Mouse (Mus musculus): ENCODE results near the gene Bmpr1b. TPM values are rescaled to one million over a fixed set of nuclear protein-coding genes. Genes with fewer than 3 reads are reported as not detected.

The Bmpr1b gene
- polyA plus RNA-seq, 1 experiment from 2014 or later, result 4.2 TPM

DNA sequence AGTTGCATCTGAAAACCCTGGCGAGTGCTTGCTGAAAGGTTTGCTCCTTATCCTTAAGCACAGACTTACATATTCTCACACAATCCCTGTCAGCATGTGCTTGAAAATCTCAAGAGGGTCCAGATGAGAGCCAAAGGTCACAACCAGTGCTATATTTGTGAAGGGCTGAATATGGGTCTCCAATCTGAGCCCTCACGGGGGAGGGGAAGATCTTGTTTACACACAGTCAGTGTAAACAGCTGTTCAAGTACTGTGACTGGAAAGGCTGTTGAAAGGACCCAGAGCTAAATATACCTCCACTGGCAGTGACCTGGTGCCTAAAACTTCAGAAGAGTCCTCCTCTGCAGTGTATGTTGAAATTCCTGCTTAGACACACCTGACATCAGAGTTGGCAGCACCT lies 43.7 kb downstream of the Bmpr1b start:
- no peak overlapping the region for H3K9ac ChIP-seq (replicated peaks; ENCODE audit: low read length)
- H3K4me2 ChIP-seq (ENCODE audit: low read length), result no peak overlapping the region
- DNase-seq (no peak), ATAC-seq (ENCODE audit: low FRiP score, low TSS enrichment) (no peak)
- WGBS, result 78% methylated on average over 2 of the region's 2 CpGs
- H3K27me3 ChIP-seq (ENCODE audit: control insufficient read depth, insufficient read depth, low read length), result no peaks in the 10 kb centered on the region
- H3K36me3 ChIP-seq (ENCODE audit: control insufficient read depth, insufficient read depth, low read length), result no peaks in the 10 kb centered on the region
- no peaks in the 10 kb centered on the region for H3K9me3 ChIP-seq (ENCODE audit: control insufficient read depth, low read length)
- H3K4me3 ChIP-seq (replicated peaks; ENCODE audit: low read depth, low read length), result no peak overlapping the region
- no peak overlapping the region for H3K27ac ChIP-seq (replicated peaks; ENCODE audit: low read depth, low read length)
- H3K4me1 ChIP-seq (ENCODE audit: control insufficient read depth, insufficient read depth, low read length), result no peaks in the 10 kb centered on the region

DNA sequence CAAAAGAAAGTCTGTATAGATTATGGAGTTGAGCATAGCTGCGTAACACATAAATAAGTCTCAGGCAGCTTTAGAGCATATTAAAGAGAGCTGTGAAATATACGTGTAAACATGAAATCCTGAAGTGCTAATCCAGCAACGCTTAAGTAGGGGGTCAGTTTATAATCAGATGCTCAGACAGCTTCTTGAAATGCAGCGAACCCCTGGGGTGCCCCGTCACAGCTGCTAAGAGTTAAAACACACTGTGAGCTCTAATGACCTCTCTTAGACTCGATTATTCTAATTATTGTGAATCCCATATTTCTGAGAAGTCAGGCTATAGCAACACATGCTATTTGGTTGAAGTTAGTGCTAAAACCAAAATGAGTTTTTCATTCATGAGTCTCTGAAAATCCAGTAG lies 45.0 kb downstream of the Bmpr1b start:
- DNase-seq, result peak; percentile 4
- H3K27me3 ChIP-seq (ENCODE audit: control insufficient read depth, insufficient read depth, low read length), result no peaks in the 10 kb centered on the region
- H3K27ac ChIP-seq (replicated peaks; ENCODE audit: low read depth, low read length), result no peak overlapping the region
- H3K9me3 ChIP-seq (ENCODE audit: control insufficient read depth, low read length), result no peaks in the 10 kb centered on the region
- H3K4me1 ChIP-seq (ENCODE audit: control insufficient read depth, insufficient read depth, low read length), result no peaks in the 10 kb centered on the region
- no peak overlapping the region for H3K9ac ChIP-seq (replicated peaks; ENCODE audit: low read length)
- WGBS, result 39% methylated on average over 6 of the region's 6 CpGs
- no peak overlapping the region for H3K4me2 ChIP-seq (ENCODE audit: low read length)
- no peaks in the 10 kb centered on the region for H3K36me3 ChIP-seq (ENCODE audit: control insufficient read depth, insufficient read depth, low read length)
- H3K4me3 ChIP-seq (replicated peaks; ENCODE audit: low read depth, low read length), result no peak overlapping the region
- no peak for ATAC-seq (ENCODE audit: low FRiP score, low TSS enrichment)

DNA sequence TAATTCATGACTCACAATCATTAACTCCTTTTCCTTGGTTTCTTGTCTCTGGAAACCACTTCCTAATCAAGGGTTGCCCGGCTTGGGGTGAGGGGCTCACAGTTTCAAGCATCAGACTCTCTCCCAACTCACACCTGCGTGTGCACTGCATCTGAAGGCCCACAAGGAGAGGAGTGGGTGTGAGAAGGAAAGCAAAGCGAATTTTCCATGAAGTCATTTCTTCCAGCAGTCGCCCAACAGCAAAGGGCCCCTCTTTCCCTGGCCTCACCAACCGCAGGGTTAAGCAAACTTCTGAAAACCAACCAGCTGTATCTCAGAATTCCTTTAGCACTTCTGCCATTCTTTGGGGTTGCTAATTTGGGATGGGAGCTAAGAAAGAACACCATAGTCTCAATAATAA lies 46.8 kb downstream of the Bmpr1b start:
- ATAC-seq (ENCODE audit: low FRiP score, low TSS enrichment), result no peak
- H3K27me3 ChIP-seq (ENCODE audit: control insufficient read depth, insufficient read depth, low read length), result no peaks in the 10 kb centered on the region

GRCm38 (mm10) chr3:142120795-142121194 lies 48.4 kb downstream of the Bmpr1b start:
- DNase-seq, result no peak
- no peaks in the 10 kb centered on the region for H3K9me3 ChIP-seq (ENCODE audit: control insufficient read depth, low read length)
- no peaks in the 10 kb centered on the region for H3K4me1 ChIP-seq (ENCODE audit: control insufficient read depth, insufficient read depth, low read length)
- no peak overlapping the region for H3K9ac ChIP-seq (replicated peaks; ENCODE audit: low read length)
- WGBS, result 61% methylated on average over 3 of the region's 3 CpGs
- H3K27me3 ChIP-seq (ENCODE audit: control insufficient read depth, insufficient read depth, low read length), result no peaks in the 10 kb centered on the region
- H3K27ac ChIP-seq (replicated peaks; ENCODE audit: low read depth, low read length), result no peak overlapping the region
- H3K4me2 ChIP-seq (ENCODE audit: low read length), result no peak overlapping the region
- no peak for ATAC-seq (ENCODE audit: low FRiP score, low TSS enrichment)
- no peaks in the 10 kb centered on the region for H3K36me3 ChIP-seq (ENCODE audit: control insufficient read depth, insufficient read depth, low read length)
- H3K4me3 ChIP-seq (replicated peaks; ENCODE audit: low read depth, low read length), result no peak overlapping the region

More for the DNA sequence above, 46.8 kb downstream of the Bmpr1b start:
- DNase-seq, result no peak
- 92% methylated on average over 5 of the region's 5 CpGs for WGBS
- no peak overlapping the region for H3K9ac ChIP-seq (replicated peaks; ENCODE audit: low read length)
- no peaks in the 10 kb centered on the region for H3K36me3 ChIP-seq (ENCODE audit: control insufficient read depth, insufficient read depth, low read length)
- H3K4me2 ChIP-seq (ENCODE audit: low read length), result no peak overlapping the region
- no peaks in the 10 kb centered on the region for H3K9me3 ChIP-seq (ENCODE audit: control insufficient read depth, low read length)
- no peaks in the 10 kb centered on the region for H3K4me1 ChIP-seq (ENCODE audit: control insufficient read depth, insufficient read depth, low read length)
- no peak overlapping the region for H3K4me3 ChIP-seq (replicated peaks; ENCODE audit: low read depth, low read length)
- H3K27ac ChIP-seq (replicated peaks; ENCODE audit: low read depth, low read length), result no peak overlapping the region

DNA sequence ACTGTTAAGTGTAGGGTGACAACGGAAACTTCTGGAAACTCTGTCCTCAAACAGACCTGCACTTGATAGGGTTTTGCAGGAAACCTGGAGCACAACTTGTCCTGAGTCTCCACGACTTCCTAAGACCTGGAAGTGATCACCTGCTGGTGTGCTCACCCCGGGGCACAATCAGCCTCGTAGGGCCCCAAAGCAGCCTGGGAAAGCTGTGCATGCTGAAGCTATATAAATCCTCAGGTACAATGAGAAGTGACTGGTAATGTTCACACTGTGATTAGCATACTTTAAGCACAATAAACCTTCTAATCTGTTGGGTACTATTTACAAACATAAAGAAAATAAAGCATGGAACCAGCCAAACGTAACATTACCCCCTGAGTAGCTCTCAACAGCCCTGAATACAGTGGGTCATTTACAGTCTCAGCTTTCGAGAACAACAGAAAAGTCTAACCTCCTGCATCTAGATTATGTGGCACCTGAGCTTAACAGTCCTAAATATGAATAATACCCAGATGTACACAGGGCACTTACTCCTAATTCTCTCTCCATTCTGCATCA lies 54.4 kb downstream of the Bmpr1b start:
- no peak overlapping the region for H3K4me2 ChIP-seq (ENCODE audit: low read length)
- no peaks in the 10 kb centered on the region for H3K9me3 ChIP-seq (ENCODE audit: control insufficient read depth, low read length)
- H3K27me3 ChIP-seq (ENCODE audit: control insufficient read depth, insufficient read depth, low read length), result no peaks in the 10 kb centered on the region
- H3K4me1 ChIP-seq (ENCODE audit: control insufficient read depth, insufficient read depth, low read length), result no peaks in the 10 kb centered on the region
- 49% methylated on average over 6 of the region's 6 CpGs for WGBS
- H3K9ac ChIP-seq (replicated peaks; ENCODE audit: low read length), result no peak overlapping the region
- H3K27ac ChIP-seq (replicated peaks; ENCODE audit: low read depth, low read length), result no peak overlapping the region
- no peaks in the 10 kb centered on the region for H3K36me3 ChIP-seq (ENCODE audit: control insufficient read depth, insufficient read depth, low read length)
- ATAC-seq (ENCODE audit: low FRiP score, low TSS enrichment) (no peak), DNase-seq (no peak)
- H3K4me3 ChIP-seq (replicated peaks; ENCODE audit: low read depth, low read length), result no peak overlapping the region

DNA sequence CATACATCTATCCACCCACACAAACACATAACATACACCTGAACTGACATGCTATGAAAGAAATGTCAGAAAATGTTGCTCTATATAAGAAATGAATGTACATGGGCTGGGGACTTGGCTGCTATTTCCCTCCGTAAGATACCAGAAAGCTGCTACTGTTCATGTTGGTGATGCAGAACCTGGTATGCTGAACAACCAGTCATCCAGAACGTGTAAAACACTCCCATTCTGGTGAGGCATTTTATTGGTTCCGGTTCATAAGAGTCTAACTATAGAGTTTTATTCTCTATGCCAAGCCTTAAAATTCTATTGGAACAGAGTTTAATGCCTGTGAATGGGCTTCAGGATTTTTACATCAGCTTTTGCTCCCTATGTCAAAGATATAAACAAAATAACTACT lies 55.0 kb downstream of the Bmpr1b start:
- Histone ChIP-seq H3K36me3 (ENCODE audit: control insufficient read depth, insufficient read depth, low read length) (no peaks in the 10 kb centered on the region), H3K27me3 (ENCODE audit: control insufficient read depth, insufficient read depth, low read length) (no peaks in the 10 kb centered on the region), H3K9me3 (ENCODE audit: control insufficient read depth, low read length) (no peaks in the 10 kb centered on the region), H3K9ac (replicated peaks; ENCODE audit: low read length) (no peak overlapping the region), H3K4me2 (ENCODE audit: low read length) (no peak overlapping the region), H3K4me3 (replicated peaks; ENCODE audit: low read depth, low read length) (no peak overlapping the region), H3K27ac (replicated peaks; ENCODE audit: low read depth, low read length) (no peak overlapping the region), H3K4me1 (ENCODE audit: control insufficient read depth, insufficient read depth, low read length) (no peaks in the 10 kb centered on the region)
- DNase-seq (no peak), ATAC-seq (ENCODE audit: low FRiP score, low TSS enrichment) (no peak)
- WGBS, result 43% methylated on average over 3 of the region's 3 CpGs

GRCm38 (mm10) chr3:142113208-142113607 lies 56.0 kb downstream of the Bmpr1b start:
- H3K9me3 ChIP-seq (ENCODE audit: control insufficient read depth, low read length), result no peaks in the 10 kb centered on the region
- DNase-seq (no peak), ATAC-seq (ENCODE audit: low FRiP score, low TSS enrichment) (no peak)
- no peak overlapping the region for H3K27ac ChIP-seq (replicated peaks; ENCODE audit: low read depth, low read length)
- WGBS, result 89% methylated on average over 4 of the region's 4 CpGs
- H3K27me3 ChIP-seq (ENCODE audit: control insufficient read depth, insufficient read depth, low read length), result no peaks in the 10 kb centered on the region
- H3K9ac ChIP-seq (replicated peaks; ENCODE audit: low read length), result no peak overlapping the region
- H3K4me2 ChIP-seq (ENCODE audit: low read length), result no peak overlapping the region
- no peaks in the 10 kb centered on the region for H3K4me1 ChIP-seq (ENCODE audit: control insufficient read depth, insufficient read depth, low read length)
- H3K4me3 ChIP-seq (replicated peaks; ENCODE audit: low read depth, low read length), result no peak overlapping the region
- no peaks in the 10 kb centered on the region for H3K36me3 ChIP-seq (ENCODE audit: control insufficient read depth, insufficient read depth, low read length)

DNA sequence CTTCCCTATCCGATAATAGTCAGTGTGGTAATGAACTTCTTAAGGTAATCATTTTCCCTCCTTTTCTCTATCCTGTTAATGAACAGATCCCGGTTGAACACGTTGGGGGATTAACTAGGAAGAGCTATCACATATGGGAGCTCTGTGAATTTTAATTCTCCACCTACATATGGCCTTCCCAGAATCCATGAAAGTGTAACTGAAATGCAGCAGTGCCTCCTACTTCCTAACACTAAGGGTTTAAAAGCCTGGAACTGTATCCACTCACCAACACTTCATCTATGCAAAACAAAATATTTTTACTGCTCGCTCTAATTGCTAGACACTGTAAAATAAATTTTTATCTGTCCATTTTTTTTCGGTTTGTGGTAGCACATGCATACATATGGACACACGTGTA lies 63.0 kb downstream of the Bmpr1b start:
- no peak overlapping the region for H3K27ac ChIP-seq (replicated peaks; ENCODE audit: low read depth, low read length)
- 76% methylated on average over 6 of the region's 6 CpGs for WGBS
- no peak for ATAC-seq (ENCODE audit: low FRiP score, low TSS enrichment)
- no peaks in the 10 kb centered on the region for H3K27me3 ChIP-seq (ENCODE audit: control insufficient read depth, insufficient read depth, low read length)
- no peaks in the 10 kb centered on the region for H3K9me3 ChIP-seq (ENCODE audit: control insufficient read depth, low read length)
- no peak overlapping the region for H3K4me3 ChIP-seq (replicated peaks; ENCODE audit: low read depth, low read length)
- H3K4me1 ChIP-seq (ENCODE audit: control insufficient read depth, insufficient read depth, low read length), result no peaks in the 10 kb centered on the region
- H3K9ac ChIP-seq (replicated peaks; ENCODE audit: low read length), result no peak overlapping the region
- H3K36me3 ChIP-seq (ENCODE audit: control insufficient read depth, insufficient read depth, low read length), result no peaks in the 10 kb centered on the region
- H3K4me2 ChIP-seq (ENCODE audit: low read length), result no peak overlapping the region
- DNase-seq, result no peak

DNA sequence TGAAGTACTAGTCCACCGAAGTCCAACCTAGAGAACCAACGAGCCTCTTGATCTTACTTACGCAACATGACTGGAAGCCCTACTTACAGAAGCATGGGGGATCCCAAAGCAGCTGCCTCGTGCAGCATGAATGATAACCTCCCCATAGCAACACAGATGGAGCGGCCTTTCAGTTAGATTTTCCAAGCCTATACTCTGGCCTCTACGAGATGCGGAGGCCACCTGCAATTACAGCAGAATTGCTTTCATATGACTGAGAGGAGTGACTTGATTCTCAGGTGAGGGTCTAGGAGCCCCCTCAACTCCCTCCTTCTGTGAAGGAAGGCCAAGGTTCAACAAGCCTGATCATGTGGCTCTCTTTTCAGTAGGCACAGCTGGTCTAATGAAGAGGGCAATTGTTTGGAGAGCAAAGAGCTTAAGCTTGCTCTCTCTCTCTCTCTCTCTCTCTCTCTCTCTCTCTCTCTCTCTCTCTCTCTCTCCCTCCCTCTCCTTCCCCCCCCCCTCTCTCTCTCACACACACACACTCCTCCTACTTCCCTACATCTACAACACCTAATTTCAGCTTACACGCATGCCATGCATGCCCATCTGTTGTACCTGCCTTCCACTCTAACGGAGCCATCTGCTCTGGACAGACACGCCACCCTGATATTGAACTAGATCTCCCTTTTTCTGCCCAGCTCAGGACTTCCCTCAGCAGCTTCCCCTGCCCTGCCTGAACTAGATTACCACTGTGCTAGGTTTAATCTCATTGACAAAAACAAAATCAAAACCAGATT lies 65.0 kb downstream of the Bmpr1b start:
- Histone ChIP-seq H3K27me3 (ENCODE audit: control insufficient read depth, insufficient read depth, low read length) (no peaks in the 10 kb centered on the region), H3K36me3 (ENCODE audit: control insufficient read depth, insufficient read depth, low read length) (no peaks in the 10 kb centered on the region), H3K4me3 (replicated peaks; ENCODE audit: low read depth, low read length) (no peak overlapping the region), H3K4me1 (ENCODE audit: control insufficient read depth, insufficient read depth, low read length) (no peaks in the 10 kb centered on the region), H3K9me3 (ENCODE audit: control insufficient read depth, low read length) (no peaks in the 10 kb centered on the region), H3K27ac (replicated peaks; ENCODE audit: low read depth, low read length) (no peak overlapping the region), H3K4me2 (ENCODE audit: low read length) (no peak overlapping the region), H3K9ac (replicated peaks; ENCODE audit: low read length) (no peak overlapping the region)
- WGBS, result 65% methylated on average over 10 of the region's 10 CpGs
- ATAC-seq (ENCODE audit: low FRiP score, low TSS enrichment) (peak; percentile 35; the same call in 1 of the 2 replicates), DNase-seq (peak; percentile 8)
